Mouse (Mus musculus): Measurements from ENCODE around the gene Tmod3.
A peak's percentile ranks its signal among the peaks of the same experiment; 100 is the strongest.
"Not testable (repeated sequence)": the region's sequence is repeated elsewhere in the genome, so short reads cannot be mapped to it uniquely, and the experiment has no call there.

The Tmod3 gene

DNA sequence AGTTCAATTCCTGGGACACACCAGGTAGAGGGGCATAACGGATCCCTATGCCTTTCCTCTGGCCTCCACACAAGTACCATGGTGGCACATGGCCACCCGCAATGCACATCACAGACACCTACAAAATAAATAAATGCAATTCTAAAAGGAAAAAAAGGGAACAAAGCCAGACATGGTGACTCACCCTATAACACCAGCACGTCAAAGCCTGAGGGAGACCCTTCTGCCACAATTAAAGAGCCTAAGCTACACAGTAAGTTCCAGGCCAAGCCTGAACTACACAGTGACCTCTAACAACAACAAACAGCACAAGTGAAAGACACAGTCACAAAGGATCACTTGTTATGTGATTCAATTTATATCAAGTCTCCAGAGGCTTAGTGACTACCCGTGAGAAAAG is 5.7 kb downstream of the Tmod3 start:
- DNase-seq (ENCODE audit: low read depth) = no peak

DNA sequence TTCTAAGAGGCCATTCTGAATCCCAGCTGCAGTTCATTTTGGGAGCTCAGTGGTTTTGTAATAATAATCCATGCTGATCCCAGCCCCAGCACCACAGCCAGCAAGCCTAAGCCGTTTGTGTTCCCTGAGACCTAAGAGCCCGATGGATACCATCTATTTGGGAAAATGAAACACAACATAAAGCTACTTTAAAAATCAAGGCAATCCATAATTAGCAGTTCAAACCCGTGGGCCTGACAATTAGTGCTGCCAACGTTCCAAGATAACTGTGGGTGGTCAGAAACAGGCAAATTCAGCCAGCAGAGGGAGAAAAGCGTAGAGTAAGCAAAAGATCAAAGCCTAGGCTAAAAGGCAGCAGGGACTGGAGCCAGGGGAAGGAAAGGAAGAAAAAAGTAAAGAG is 8.1 kb downstream of the Tmod3 start:
- no peak for DNase-seq (ENCODE audit: low read depth)

DNA sequence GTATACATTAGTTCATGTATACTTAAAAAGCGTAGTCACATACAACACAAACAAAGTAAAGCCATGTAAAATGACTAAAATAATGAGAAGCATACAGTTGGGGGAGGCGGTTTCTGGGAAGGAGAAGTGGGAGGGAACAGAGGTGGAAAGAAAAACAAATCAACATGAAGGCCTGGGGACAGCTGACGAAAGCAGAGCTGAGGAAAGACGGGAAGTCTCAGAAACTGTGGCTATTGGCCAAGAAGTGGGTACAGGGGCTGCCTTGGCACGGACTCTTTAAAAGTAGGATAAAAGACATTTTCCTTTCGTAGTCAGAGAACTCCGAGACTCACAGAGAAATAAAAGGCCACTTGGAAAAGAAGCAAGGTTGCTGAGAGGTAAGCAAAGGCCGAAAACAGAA is 10.4 kb downstream of the Tmod3 start:
- DNase-seq (ENCODE audit: low read depth) = no peak

DNA sequence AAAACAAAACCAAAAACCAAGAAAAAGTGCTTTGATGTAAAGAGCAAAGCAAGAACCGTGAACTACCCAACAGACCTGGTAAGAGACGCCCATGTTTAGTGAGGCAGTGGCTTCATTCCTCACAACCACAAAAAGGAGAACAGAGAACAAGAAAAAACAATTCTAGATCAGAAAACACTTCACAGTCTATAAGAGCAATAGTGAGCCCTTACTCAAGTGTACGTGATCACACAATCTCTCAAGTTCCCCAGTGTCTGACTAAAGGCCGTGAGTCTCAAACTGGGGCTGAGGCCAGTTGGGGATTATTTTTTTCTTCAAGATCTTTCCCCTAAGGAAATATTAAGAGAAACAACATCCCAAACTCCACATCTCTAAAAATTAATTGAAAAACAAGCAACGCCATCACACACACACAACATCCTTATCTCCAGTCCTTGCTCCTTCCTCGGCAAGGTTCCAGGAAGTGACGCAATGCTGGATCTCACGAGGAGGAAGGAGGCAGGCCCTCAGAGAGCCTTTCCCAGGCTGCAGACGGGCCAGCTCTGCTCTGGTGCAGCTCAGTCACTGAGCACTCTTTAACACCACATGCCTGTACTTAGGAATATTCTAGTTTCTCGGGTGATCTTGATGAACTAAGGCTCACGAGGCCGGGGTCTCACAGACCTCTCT is 12.4 kb downstream of the Tmod3 start:
- peak; percentile 14 for DNase-seq (ENCODE audit: low read depth)

DNA sequence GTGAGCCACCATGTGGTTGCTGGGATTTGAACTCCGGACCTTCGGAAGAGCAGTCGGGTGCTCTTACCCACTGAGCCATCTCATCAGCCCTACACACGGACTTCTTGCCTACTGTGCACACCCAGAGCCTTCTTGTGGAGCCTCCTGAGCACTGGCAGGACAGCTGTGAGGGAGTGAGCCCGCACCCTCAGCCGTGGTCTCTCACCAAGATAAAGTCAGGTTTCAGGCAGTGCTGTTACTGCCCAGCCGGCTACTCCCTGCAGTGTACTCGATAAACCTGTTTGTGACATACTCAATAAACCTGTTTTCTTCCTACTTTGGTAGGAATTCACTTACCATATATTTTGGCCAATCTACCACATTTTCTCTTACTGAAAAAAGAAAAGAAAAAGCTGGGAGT is 13.9 kb downstream of the Tmod3 start:
- no peak for DNase-seq (ENCODE audit: low read depth)

DNA sequence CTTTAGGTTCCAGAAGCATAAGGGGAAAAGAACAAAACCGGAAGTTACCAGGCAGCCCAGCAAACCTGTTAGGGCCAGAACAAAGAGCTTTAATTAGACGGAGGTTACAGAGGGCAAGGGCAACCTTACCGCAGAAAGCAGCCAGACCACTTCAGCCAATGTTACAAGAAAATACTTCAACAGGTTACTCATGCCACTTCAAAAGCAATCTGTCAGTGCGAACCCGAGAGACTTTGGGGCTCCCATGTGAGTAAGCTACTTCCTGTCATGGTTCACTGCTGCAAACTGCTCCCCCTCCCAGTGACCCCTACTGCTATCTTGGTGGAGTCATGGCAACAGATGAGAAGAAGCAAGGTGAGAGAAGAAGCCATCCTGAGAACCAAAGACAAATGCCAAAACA is 18.0 kb downstream of the Tmod3 start:
- DNase-seq (ENCODE audit: low read depth) = peak; percentile 55

DNA sequence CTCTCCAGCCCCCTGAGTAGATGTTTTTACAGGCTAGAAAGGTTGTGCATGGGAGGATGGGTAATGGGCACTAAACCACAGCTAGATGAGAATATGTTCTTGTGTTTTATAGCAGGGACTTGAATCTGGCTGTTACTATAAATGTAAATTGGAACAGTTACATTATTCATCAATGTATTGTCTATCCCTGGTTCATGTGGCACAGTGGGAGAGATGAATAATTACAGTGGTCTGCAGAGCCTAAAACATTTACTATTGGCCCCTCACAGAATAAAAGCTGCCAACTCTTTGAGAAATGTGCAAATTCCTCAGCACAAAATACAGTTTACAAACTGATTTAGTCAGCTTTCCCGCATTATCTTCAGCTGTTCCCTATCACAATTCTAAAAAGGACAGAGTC is 23.0 kb downstream of the Tmod3 start:
- no peak for DNase-seq (ENCODE audit: low read depth)

DNA sequence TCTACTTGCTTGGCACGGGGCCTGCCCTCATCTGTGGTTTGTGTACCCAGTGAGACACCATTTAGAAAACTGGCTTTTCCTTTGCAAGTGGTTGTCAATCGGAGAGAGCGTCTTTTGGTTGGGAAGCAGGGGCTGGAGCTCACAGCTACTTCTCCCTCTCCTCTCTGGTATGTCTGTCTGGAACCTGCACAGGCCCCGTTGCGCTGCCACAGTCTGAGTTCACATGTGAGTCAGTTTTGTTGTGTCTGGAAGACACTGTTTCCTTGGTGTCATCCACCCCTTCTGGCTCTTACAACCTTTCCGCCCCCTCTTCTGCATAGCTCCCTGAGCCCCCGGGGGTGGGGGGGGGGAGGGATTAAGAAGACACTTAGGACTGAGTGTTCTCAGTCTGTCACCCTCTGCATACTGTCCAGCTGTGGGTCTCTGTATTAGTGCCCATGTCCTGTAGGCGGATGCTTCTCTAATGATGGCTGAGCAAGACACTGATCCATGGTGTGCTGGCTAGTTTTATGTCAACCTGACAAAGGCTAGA is 25.0 kb downstream of the Tmod3 start:
- no peak for DNase-seq (ENCODE audit: low read depth)

DNA sequence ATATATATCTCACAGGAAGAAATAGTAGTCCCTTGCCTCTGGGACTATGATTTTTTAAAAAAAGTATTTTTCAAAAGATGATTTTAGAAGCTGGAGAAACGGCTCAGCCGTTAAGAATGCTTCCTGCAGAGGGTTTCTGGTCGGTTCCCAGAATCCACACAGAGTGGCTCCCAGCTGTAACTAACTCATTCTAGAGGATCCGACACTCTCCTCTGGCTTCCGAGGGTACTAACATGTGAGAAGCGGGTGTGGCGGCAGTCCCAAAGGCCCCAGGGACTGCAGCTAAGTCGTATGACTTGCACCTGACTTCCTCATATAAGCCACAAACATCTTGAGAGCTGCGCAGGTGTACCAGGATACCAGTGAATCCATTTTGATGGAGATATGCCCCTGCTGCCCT is 26.5 kb downstream of the Tmod3 start:
- not testable (repeated sequence) for DNase-seq (ENCODE audit: low read depth)

DNA sequence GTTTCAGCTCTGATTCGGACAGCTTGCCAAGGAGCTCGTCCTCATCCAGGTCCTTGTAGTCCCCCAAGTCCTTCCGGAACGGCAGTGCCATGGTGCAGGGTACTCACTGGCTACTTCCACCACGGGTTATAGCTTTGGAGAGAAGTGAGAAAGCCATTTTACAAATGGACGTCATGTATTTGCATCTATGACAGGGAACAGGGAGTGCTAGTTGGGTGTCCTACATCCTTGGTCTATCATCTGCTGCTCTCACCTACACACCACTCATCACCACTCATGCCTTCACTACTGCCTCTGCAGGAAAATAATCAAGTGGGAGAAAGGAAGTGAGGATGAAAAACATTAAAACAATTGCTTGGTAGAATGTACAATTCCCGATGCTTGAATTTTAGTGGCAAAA is 27.0 kb downstream of the Tmod3 start:
- DNase-seq (ENCODE audit: low read depth) = no peak

DNA sequence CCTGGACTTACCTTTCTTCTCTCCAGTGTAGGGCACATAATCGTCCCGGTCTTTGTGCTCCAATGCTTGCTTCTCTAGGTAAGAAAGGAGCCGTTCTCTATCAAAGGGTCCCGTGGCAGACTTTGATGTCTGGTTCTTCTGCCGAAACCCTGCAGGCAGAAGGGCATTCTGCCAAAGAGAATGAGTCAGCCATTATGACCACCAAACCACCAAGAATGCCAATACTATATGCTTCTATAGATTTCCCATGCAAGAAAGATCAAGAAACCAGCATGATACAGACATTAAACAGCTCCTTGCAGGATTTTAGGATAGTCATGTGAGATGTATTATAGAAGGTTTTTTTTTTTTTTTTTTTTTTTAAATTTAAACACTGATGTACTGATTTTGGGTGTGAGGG is 30.1 kb downstream of the Tmod3 start:
- no peak for DNase-seq (ENCODE audit: low read depth)

DNA sequence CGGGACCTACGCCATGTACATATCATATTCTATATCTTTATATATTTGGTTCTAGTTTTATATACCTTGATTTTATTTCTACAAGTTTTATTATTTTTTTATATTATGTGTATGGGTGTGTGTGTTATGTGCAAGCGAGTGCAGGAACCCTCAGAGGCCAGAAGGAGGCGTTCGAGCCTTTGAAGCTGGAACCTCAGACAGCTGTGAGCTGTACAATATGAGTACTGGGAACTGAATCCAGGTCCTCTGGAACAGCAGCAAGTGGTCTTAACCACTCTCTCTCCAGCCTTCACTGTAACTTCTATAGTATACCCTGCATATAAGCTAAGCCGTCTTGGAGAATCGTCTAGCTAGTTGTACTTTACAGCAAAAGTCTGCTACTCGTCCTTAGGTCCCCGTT is 31.4 kb downstream of the Tmod3 start:
- DNase-seq (ENCODE audit: low read depth) = peak; percentile 17

DNA sequence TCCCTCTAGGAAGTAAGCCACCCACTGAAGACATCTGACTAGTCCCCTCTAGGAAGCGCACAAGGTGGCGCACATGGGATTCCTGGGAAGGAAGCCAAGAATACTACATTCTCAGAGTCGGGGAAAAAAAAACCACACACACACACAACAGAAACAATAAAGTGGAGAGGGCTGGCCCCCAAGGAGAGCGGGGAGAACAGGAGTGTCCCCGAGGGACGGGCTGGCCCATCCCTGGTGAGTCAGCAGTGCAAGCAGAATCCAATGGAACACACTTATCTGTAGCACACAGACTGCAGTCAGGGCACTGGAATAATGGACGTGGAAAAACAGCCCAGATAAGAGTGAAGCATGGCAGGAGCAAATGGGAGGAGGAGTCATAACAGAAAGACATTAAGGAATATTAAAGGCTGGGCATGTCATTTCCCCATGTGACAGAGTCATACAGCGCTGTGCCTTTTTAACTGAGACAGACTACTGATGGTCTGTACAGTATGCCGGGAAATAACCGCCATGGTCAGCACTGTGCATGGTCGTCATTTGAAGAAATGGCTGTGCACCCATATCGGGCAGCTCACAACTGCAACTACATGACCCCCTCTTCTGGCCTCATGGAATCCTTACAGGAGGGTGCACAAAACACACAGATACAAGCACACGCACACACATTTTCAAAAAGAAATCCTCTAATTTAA is 31.9 kb downstream of the Tmod3 start:
- no peak for DNase-seq (ENCODE audit: low read depth)

DNA sequence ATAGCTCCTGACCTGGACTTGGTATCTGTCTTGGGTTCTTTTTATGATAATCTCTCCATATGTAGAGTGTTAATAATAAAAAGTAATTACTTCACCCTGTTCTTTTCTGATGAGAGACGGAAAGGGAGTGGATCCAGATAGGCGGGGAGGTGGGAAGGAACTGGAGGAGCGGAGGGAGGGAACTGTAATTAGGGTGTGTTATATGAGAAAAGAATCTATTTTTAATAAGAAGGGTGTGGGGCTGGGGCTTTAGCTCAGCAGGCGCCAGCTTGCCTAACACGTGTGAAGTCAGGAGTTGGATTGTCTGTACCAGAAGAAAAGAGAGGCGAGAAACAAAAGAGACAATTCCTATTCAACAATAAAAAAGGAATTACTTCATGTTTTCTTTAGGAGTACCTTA is 35.8 kb downstream of the Tmod3 start:
- no peak for DNase-seq (ENCODE audit: low read depth)

DNA sequence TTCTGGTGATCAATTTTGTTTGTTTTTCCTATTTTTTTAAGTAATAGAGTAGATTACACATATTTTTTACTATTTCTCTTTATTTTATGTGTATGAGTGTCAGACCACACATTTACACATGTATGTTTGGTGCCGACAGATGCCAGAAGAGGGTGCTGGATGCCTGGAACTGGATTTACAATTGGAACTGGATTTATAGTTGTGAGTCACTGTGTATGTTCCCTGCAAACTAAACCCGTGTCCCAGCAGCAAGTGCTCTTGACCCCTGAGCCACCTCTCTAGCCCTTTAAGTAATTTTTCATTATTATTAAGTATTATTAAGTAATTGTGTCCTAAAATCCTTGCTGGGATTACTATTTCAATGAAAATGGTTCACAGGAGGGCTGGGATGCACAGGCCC is 37.2 kb downstream of the Tmod3 start:
- no peak for DNase-seq (ENCODE audit: low read depth)

DNA sequence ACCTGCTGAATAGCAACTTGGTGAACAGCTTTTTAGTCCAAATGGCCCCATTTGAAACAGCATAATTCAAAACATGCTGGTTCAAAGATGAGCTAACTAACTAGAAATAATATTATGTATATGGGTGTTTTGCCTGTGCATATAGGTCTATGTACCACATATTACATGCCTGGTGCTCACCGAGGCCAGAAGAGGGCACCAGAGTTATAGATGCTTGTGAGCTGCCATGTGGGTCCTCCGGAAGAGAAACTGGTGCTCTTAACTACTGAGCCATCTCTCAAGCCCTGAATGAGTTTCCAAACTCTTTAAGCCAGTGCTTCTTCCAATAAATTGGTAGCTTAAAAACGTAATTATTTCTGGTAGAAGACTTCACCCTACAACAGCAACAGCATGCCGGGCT is 37.7 kb downstream of the Tmod3 start:
- peak; percentile 74 for DNase-seq (ENCODE audit: low read depth)

DNA sequence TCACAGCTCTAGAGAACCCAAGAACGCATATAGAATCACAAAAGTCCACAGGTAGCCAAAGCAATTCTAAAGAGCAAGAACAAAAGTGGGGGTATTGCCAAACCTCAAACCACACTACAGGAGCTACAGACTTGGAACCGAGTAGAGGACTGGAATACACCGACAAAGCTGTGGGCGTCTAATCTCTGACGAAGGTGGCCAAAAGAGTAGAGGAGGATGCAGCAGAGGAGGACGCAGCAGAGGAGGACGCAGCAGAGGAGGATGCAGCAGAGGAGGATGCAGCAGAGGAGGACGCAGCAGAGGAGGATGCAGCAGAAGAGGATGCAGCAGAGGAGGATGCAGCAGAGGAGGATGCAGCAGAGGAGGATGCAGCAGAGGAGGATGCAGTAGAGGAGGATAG is 38.5 kb downstream of the Tmod3 start:
- no peak for DNase-seq (ENCODE audit: low read depth)

DNA sequence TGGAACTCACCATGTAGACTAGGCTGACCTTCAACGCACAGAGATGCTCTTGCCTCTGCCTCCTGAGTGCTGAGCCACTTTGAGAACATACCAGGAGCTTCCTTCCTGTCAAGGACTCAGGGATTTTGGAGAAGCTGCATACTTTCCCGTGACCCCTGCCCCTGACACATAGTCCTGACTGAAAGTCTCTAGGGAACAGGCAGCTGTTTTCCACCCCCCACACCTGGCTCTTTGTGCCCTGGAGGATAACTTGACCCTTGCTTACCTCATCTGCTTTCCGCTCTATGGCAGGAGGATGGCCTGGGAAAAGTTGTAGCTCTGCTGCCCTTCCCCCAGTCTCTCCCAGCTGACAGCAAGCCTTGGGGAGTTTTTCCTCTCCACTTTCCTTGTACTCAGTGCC is 41.7 kb downstream of the Tmod3 start:
- no peak for DNase-seq (ENCODE audit: low read depth)

DNA sequence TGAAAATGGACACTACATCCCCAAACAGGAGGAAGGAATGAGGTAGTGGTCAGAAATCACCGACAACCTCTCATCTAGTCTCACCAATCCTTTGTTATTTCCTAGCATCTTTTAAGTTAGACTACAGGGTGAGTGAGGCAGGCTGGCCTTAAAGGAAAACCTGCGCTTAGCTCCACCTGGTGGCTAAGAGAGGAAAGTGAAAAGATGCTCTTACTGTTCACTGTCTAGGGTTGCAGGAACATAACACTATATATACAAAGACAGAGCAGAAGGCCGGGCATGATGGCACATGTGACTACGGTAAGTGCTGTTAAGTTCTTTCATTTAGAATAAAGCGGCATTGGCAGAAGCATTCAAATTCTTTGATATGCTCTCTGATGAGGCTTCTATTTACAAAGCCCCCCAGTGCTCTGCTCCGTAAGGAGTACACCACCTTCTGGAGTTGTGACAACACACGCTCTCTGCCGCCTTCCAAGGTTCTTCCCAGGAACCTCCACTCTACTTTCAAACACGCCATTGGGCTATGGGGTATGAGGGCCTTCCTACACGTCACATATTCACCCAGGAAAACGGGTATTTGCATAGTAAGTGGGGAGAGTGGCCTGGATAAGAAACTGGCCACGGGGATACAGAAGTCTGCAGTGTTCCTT is 43.9 kb downstream of the Tmod3 start:
- peak; percentile 72 for DNase-seq (ENCODE audit: low read depth)

DNA sequence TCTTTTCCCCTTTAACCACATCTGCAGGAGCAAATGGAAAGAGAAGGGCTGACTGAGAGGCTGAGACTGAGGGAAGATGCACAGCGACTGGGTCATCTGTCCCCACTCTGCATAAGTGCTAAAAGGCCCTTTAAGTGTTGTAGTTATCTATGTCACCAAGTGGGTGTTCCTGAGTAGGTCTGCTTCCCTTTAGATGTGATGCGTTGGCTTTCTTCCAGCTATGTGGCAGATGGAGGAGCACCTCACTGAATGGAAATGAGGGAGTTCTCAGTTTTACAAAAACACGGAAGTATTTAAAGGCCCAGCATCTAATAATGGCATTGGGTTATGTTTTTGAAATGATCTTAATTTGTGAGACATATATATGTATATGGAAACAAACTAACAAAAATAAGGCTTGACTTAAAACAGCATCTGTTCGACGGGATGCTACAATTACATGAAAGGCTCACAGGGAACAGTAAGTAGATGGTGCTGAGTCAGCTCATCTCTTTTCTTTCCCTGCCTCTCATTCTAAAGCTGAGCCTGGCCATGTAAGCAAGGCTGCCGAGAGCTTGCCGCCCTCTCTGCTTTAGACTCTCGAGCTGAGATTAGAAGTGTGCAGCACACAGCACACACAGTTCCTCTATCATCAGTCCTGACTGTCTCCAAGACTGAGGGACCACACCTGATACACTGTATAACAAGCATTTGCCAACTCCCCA is 48.1 kb downstream of the Tmod3 start:
- DNase-seq (ENCODE audit: low read depth) = no peak

DNA sequence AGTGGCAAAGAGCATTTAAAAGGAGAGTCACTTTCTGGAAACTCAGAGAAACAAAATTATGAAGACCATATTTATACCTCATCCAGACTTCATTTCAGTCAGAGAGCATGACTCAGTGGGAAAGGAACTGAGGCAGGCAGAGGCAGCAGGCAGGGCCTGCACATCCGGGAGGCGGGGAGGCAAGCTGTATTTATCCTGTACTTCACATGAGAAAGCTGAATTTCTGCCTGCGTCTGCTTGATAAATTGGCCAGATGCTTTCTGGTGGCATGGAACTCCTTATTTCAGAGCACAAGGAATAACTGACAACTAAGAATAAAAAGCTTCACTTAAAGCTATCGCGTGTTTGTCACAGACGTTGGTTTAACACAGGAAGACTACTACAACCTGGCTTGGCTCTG is 55.1 kb downstream of the Tmod3 start:
- DNase-seq (ENCODE audit: low read depth) = no peak

DNA sequence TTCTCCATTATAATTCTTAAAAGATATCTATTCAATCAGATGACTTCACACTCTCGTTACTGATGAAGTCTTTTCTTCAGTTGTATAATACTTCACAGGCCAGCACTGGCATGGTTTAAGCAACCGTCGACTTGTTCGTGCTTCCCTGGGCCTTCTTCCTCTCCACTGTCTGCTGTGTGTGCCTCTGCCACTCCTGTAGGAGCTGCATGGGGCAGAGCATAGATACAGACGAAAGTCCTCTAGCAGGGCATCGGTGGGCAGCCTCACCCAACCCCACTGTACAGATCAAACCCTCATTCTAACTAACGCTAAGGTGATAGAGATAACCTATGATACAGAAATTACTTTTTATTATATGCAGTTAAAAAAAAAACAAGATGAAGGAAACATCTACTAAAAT is 60.9 kb downstream of the Tmod3 start:
- DNase-seq (ENCODE audit: low read depth) = no peak

DNA sequence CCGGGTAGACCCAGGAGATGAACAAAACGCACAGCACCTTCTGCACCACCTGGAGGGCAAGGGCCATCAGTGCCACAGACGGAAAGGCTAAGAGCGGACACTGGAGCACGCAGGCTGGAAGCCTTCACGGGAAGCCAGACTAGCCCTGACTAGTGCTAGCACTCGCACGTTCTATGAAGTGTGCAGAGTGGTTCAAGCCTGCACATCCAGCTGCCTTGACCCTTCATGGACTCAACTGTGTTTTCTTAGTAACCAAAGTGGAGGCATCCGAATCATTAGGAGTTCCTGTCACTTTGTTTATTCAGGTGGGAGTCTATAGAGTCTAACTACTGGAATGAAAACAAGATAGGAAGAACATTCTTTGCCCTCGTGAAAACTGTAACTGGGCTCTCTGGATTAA is 63.5 kb downstream of the Tmod3 start:
- no peak for DNase-seq (ENCODE audit: low read depth)

Measured in induced T-regulatory cell, adult 2 months (primary cell).